Mouse (Mus musculus) heart, postnatal 0 days (tissue): Measurements from ENCODE around the gene Msx2. TPM values are rescaled to one million over a fixed set of nuclear protein-coding genes. Genes with fewer than 3 reads are reported as not detected.

Experiments used
- ATAC-seq: fragments of 200-750 bp; cut with Nextera tagmentation; 2 replicates; pipeline ENCODE4 v1.8.0; 2017; ENCODE audit warnings: low read depth, moderate number of reproducible peaks, moderate library complexity; ENCODE audit not compliant: insufficient read depth
- DNase-seq: peaks from one replicate; pipeline ENCODE4 v3.0.0-alpha.2; 2016; ENCODE audit warnings: low spot score
- H3K27ac ChIP-seq: fragments of 300-500 bp; sonication (generic); 2 replicates; pipeline ENCODE4 v1.5.1; 2014; ENCODE audit warnings: low read depth, mild to moderate bottlenecking
- H3K27me3 ChIP-seq: fragments of 300-500 bp; sonication (generic); 2 replicates; pipeline ENCODE4 v1.6.1; 2014; ENCODE audit warnings: low read length, mixed read lengths; ENCODE audit not compliant: control insufficient read depth, insufficient read depth
- H3K36me3 ChIP-seq: fragments of 300-500 bp; sonication (generic); replicated peaks from 2 replicates; pipeline ENCODE4 v1.6.1; 2014; ENCODE audit warnings: low read length, mixed read lengths; ENCODE audit not compliant: control insufficient read depth, insufficient read depth
- H3K4me1 ChIP-seq: fragments of 300-500 bp; sonication (generic); 2 replicates; pipeline ENCODE4 v1.6.1; 2014; ENCODE audit warnings: antibody characterized with exemption; ENCODE audit not compliant: control insufficient read depth, insufficient read depth
- H3K4me2 ChIP-seq: fragments of 300-500 bp; sonication (generic); 2 replicates; pipeline ENCODE4 v1.6.1; 2014; ENCODE audit warnings: low read depth, mild to moderate bottlenecking, low read length, moderate library complexity
- H3K4me3 ChIP-seq: fragments of 300-500 bp; sonication (generic); 2 replicates; pipeline ENCODE4 v1.5.1; 2014; ENCODE audit warnings: low read depth, low read length
- H3K9ac ChIP-seq: fragments of 300-500 bp; sonication (generic); replicated peaks from 2 replicates; pipeline ENCODE4 v1.6.1; 2014; ENCODE audit warnings: low read depth, low read length, mixed read lengths
- H3K9me3 ChIP-seq: fragments of 300-500 bp; sonication (generic); replicated peaks from 2 replicates; pipeline ENCODE4 v1.6.1; 2016; ENCODE audit warnings: low read length; ENCODE audit not compliant: control insufficient read depth
- CTCF ChIP-seq: IDR thresholded peaks from 2 replicates; pipeline ENCODE4 v1.5.1; 2016; ENCODE audit warnings: antibody characterized with exemption, control low read depth, low read depth
- EP300 ChIP-seq: IDR thresholded peaks from 2 replicates; pipeline ENCODE4 v1.6.1; 2016; ENCODE audit warnings: antibody characterized with exemption, low read depth
- WGBS: fragments of 180-500 bp; shearing (Covaris S2); extraction: QIAGEN DNeasy Blood & Tissue Kit; methylation state at CpG from one replicate; pipeline ENCODE4 v1.1.7; 2014; 5-methylcytosine and 5-hydroxymethylcytosine counted together
- polyA plus RNA-seq: library from polyadenylated mRNA; unstranded; fragments of >200 nt; fragmentation: Nextera tagmentation; extraction: Ambion mirVana; gene quantifications from 2 replicates; pipeline ENCODE4 v1.2.1, GENCODE M21; 2015
- total RNA-seq: library from RNA; depleted of rRNA; stranded (reverse); fragments of >200 nt; gene quantifications from 2 replicates; pipeline ENCODE4 v1.2.3, GENCODE M21; 2014; ENCODE audit warnings: low replicate concordance

Msx2 gene
- total and polyA plus RNA-seq, 2 experiments from 2014 or later, result 0.92 to 1.4 TPM

DNA sequence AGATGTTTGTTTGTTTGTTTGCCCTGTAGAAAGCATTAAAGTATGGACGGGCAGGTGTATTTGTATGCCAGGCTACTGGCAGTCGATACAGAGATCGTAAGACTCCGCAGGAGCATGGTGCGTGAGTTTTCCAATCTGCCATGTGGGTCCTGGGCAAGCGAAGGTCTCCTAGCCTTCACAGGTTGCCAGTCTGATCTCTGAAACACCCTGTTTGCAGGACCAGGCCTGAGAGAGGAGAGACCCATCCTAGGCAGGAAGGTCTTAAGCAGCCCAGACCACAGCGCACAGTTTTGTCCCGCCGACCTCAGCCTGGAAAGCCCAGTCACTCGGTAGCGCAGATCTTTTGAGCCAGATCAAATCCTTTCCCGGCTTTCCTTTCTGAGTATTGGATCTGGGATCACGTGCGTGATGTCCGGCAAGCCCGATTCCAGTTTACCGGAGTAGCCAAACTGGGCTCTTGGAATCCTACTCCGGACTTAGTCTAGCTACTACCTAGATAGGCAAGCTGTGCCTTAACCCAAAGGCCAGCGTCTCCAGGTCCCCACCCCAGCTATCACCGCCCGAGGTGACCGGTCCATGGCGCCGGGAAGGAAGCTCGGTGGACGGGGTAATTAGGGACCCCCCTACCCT, 7.6 kb downstream of the Msx2 start:
- no peak for ATAC-seq
- no peaks in the 10 kb centered on the region for H3K4me1 ChIP-seq
- no peak overlapping the region for H3K9ac ChIP-seq
- no peaks in the 10 kb centered on the region for H3K36me3 ChIP-seq
- WGBS, result 8% methylated on average over 26 of the region's 26 CpGs
- peak overlapping the region; percentile 8; the same call in 1 of the 2 replicates for H3K4me3 ChIP-seq
- DNase-seq, result no peak
- no peaks in the 10 kb centered on the region for H3K9me3 ChIP-seq
- H3K27me3 ChIP-seq, result peaks cover 97% of the 10 kb centered on the region
- peak overlapping the region; percentile 35 for H3K4me2 ChIP-seq
- no peak overlapping the region for H3K27ac ChIP-seq
- TF ChIP-seq CTCF (no peak), EP300 (no peak)

DNA sequence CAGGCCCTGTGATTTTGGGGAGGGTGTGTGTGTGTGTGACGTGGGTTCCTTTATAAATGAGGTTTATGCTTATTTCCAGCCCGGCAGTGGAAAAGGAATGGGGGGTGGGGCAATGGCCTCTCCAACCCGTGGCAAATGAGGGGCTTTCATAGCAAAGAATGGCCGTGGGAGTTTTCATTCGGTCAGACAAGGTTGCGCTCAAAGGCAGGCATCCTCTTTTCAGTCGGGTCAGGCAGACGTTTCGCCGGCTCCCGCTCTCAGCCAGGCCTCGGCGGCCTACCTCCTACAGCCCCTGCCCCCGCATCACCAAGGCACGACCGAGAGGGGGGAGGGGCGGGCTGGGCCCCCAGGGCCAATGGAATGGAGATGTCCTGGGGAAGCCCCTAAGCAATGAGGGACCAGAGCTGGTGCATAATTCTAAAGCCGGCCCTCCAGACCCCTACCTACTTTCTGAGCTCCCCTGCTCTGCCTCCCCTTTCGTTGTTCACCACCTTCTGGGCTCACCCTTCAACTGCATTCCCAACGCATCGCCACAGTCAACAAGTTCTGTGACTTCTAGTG, 8.4 kb downstream of the Msx2 start:
- Histone ChIP-seq H3K9ac (no peak overlapping the region), H3K4me3 (no peak overlapping the region), H3K4me1 (no peaks in the 10 kb centered on the region), H3K27me3 (peaks cover 95% of the 10 kb centered on the region), H3K4me2 (no peak overlapping the region), H3K36me3 (no peaks in the 10 kb centered on the region), H3K9me3 (no peaks in the 10 kb centered on the region), H3K27ac (no peak overlapping the region)
- no peak for DNase-seq
- no peak for ATAC-seq
- WGBS, result 17% methylated on average over 19 of the region's 21 CpGs
- TF ChIP-seq CTCF (no peak), EP300 (no peak)

DNA sequence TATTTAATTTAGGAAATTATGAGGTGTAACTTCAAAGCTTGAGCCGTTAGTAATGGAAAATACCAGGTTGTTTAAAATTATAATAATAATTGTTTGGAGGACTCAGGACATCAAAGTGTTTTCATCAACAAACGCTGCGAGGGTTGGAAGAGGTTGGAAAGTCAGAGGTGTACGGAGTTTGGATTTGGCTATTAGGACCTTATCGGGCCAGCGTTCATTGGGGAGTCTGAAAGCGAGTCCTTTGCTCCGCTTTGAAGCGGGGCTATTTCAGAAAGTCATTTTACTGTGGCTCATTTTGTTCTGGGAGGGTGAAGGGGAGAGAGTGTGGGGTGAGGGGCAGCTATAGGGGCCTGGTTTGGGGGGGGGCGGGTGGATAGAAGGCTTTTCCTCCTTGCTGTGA, 8.9 kb downstream of the Msx2 start:
- WGBS, result 33% methylated on average over 10 of the region's 10 CpGs
- H3K4me2 ChIP-seq, result no peak overlapping the region
- peaks cover 89% of the 10 kb centered on the region for H3K27me3 ChIP-seq
- no peaks in the 10 kb centered on the region for H3K9me3 ChIP-seq
- no peaks in the 10 kb centered on the region for H3K36me3 ChIP-seq
- H3K9ac ChIP-seq, result no peak overlapping the region
- no peak overlapping the region for H3K27ac ChIP-seq
- DNase-seq (no peak), ATAC-seq (no peak)
- no peak overlapping the region for H3K4me3 ChIP-seq
- no peaks in the 10 kb centered on the region for H3K4me1 ChIP-seq
- TF ChIP-seq CTCF, result no peak
- TF ChIP-seq EP300, result no peak

DNA sequence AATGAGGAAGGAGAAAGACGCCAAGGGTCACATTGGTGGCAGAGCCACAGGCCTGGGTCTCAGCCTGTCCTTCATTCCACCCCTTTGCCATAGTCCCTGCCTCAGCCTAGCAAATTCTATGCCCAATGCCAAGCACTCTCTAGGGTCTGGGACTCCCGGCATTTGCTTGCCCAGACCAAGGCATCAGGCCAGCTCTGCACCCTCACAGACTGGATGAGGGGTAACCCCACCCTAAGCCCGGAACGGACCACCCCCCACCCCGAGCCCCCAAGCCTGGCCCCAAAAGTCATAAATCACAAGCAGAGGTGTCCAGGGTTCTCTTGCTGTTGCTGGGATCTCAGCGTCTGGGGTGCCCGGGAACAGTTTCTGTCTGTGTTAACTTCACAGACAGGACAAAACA, 9.8 kb downstream of the Msx2 start:
- H3K4me2 ChIP-seq, result peak overlapping the region; percentile 56
- peaks cover 81% of the 10 kb centered on the region for H3K27me3 ChIP-seq
- no peaks in the 10 kb centered on the region for H3K4me1 ChIP-seq
- no peak overlapping the region for H3K27ac ChIP-seq
- 8% methylated on average over 7 of the region's 7 CpGs for WGBS
- H3K4me3 ChIP-seq, result no peak overlapping the region
- no peak for TF ChIP-seq EP300
- TF ChIP-seq CTCF, result no peak
- ATAC-seq (no peak), DNase-seq (no peak)
- H3K36me3 ChIP-seq, result no peaks in the 10 kb centered on the region
- no peak overlapping the region for H3K9ac ChIP-seq
- no peaks in the 10 kb centered on the region for H3K9me3 ChIP-seq

DNA sequence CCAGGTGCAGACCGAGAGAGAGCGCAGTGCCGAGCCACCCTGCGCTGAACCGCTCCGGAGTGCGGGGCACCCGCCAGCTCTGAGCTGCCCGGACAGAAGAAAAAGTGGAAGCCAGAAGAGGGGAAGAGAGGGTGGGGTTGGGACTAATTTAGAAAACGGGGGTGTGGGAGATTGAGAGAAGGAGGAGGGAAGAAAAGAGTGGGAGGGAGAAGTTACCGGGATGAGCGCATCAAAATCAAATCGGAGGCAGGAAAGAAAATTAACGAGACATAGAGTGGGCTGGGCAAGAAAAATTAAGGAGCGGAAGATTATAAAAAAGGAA, 10.3 kb downstream of the Msx2 start:
- Histone ChIP-seq H3K27me3 (peaks cover 78% of the 10 kb centered on the region), H3K4me3 (peak overlapping the region; percentile 35), H3K9ac (no peak overlapping the region), H3K4me2 (peak overlapping the region; percentile 56), H3K4me1 (no peaks in the 10 kb centered on the region), H3K27ac (no peak overlapping the region), H3K9me3 (no peaks in the 10 kb centered on the region), H3K36me3 (no peaks in the 10 kb centered on the region)
- WGBS, result 2% methylated on average over 15 of the region's 15 CpGs
- TF ChIP-seq EP300 (no peak), CTCF (no peak)
- ATAC-seq, result no peak
- DNase-seq, result no peak
